Mouse (Mus musculus): ENCODE measurements around the gene Rapgefl1. TPM values are rescaled to one million over a fixed set of nuclear protein-coding genes. Genes with fewer than 3 reads are reported as not detected.

The Rapgefl1 gene
- polyA plus RNA-seq, 1 experiment = 2.7 TPM

DNA sequence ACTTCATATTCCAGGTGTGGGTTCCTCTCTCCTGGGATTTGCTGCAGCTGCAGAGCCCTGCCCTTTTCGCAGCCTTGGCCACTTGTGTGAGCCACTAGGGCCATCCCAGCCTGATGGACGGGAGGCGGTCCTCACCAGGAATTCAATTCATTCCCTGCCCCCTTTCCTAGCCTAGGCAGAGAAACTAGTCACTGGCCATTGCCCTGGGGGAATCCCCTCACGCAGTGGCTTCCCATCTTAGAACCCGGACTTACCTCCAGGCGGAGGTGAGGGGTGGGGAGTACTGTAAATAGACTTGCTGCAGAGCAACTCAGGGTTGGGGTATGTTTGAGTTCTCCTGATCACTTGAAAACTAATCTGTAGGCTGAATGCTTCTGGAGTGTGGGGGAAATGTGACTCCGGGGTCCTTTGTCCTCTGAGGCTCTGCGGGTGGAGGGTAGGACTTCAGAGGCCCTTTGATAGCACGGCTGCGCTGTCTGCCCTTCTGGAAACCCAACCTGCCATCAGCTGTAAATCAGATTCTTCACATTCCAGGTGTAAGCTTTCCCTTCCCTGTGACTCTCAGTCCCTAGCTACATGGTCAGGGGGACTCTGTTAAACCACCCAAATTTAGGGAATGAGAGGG lies 66.1 kb downstream of the Rapgefl1 start:
- Histone ChIP-seq H3K36me3 (ENCODE audit: control insufficient read depth, insufficient read depth, low read length) (peaks cover 7% of the 10 kb centered on the region), H3K4me1 (ENCODE audit: control insufficient read depth, insufficient read depth, low read length) (no peaks in the 10 kb centered on the region; the same call in none of the 2 replicates), H3K27ac (ENCODE audit: control insufficient read depth, insufficient read depth, low read depth, low read length) (no peak overlapping the region), H3K27me3 (ENCODE audit: control insufficient read depth, insufficient read depth, low read length) (no peaks in the 10 kb centered on the region), H3K4me3 (ENCODE audit: control insufficient read depth, low read depth, low read length) (no peak overlapping the region)
- TF ChIP-seq POLR2A (IDR thresholded peaks at IDR 0.05; ENCODE audit: control insufficient read depth, low read depth, low read length) (no peak), CTCF (IDR thresholded peaks at IDR 0.05; ENCODE audit: control insufficient read depth, insufficient read depth, insufficient replicate concordance, low read depth, low read length) (no peak)

Other genes starting within 250 kb of the Rapgefl1 start
- gene Ormdl3, start 249.4 kb upstream of the Rapgefl1 start, polyA plus RNA-seq (2012; rRNA removed) = 96.2 and 111 TPM in 2 replicates
- not detected in 2 replicates for gene Lrrc3c, start 238.5 kb upstream of the Rapgefl1 start, polyA plus RNA-seq (2012; rRNA removed)
- gene Gm12355, start 211.1 kb upstream of the Rapgefl1 start, polyA plus RNA-seq (2012; rRNA removed) = 0.11 and 0.16 TPM in 2 replicates
- gene Gsdma3, start 210.4 kb upstream of the Rapgefl1 start, polyA plus RNA-seq (2012; rRNA removed) = 0.20 TPM in 2 replicates
- 0.28 and 0.42 TPM in 2 replicates for gene Gsdma2, start 190.0 kb upstream of the Rapgefl1 start, polyA plus RNA-seq (2012; rRNA removed)
- gene Gsdma, start 172.4 kb upstream of the Rapgefl1 start, polyA plus RNA-seq (2012; rRNA removed) = 5.5 and 6.7 TPM in 2 replicates
- gene Psmd3, start 154.2 kb upstream of the Rapgefl1 start, polyA plus RNA-seq (2012; rRNA removed) = 70.2 and 78.9 TPM in 2 replicates
- gene Csf3, start 135.5 kb upstream of the Rapgefl1 start, polyA plus RNA-seq (2012; rRNA removed) = 0.48 and 0.63 TPM in 2 replicates
- 96.6 and 106 TPM in 2 replicates for gene Med24, start 107.3 kb upstream of the Rapgefl1 start, polyA plus RNA-seq (2012; rRNA removed)
- 14.4 and 18.9 TPM in 2 replicates for gene Thra, start 96.1 kb upstream of the Rapgefl1 start, polyA plus RNA-seq (2012; rRNA removed)
- gene Nr1d1, start 61.5 kb upstream of the Rapgefl1 start, polyA plus RNA-seq (2012; rRNA removed) = 34.7 and 38.6 TPM in 2 replicates
- gene Msl1, start 41.3 kb upstream of the Rapgefl1 start, polyA plus RNA-seq (2012; rRNA removed) = 138 and 143 TPM in 2 replicates
- 22.0 and 24.9 TPM in 2 replicates for gene Casc3, start 31.9 kb upstream of the Rapgefl1 start, polyA plus RNA-seq (2012; rRNA removed)
- gene Wipf2, start 26.9 kb downstream of the Rapgefl1 start, polyA plus RNA-seq (2012; rRNA removed) = 4.3 and 6.4 TPM in 2 replicates
- gene Cdc6, start 71.0 kb downstream of the Rapgefl1 start, polyA plus RNA-seq (2012; rRNA removed) = 2.5 and 2.9 TPM in 2 replicates
- 18.7 and 20.1 TPM in 2 replicates for gene Rara, start 91.0 kb downstream of the Rapgefl1 start, polyA plus RNA-seq (2012; rRNA removed)
- 13.6 and 23.8 TPM in 2 replicates for gene Gjd3, start 146.2 kb downstream of the Rapgefl1 start, polyA plus RNA-seq (2012; rRNA removed)
- 19.4 and 20.4 TPM in 2 replicates for gene Top2a, start 187.4 kb downstream of the Rapgefl1 start, polyA plus RNA-seq (2012; rRNA removed)
- gene Igfbp4, start 204.5 kb downstream of the Rapgefl1 start, polyA plus RNA-seq (2012; rRNA removed) = 19.0 and 21.4 TPM in 2 replicates